Mouse (Mus musculus) hindbrain, postnatal 0 days (tissue): ENCODE measurements around the gene Tmem236. TPM values are rescaled to one million over a fixed set of nuclear protein-coding genes. Genes with fewer than 3 reads are reported as not detected.

ENCODE experiments used
- ATAC-seq: fragments of 200-750 bp; cut with Nextera tagmentation; 2 replicates; pipeline ENCODE4 v1.8.0; 2017; ENCODE audit warnings: mild to moderate bottlenecking, moderate TSS enrichment, moderate library complexity
- DNase-seq: peaks from one replicate; pipeline ENCODE4 v3.0.0-alpha.2; 2015; ENCODE audit warnings: low spot score
- H3K27ac ChIP-seq: fragments of 300-500 bp; sonication (generic); 2 replicates; pipeline ENCODE4 v1.5.1; 2014; ENCODE audit warnings: mild to moderate bottlenecking
- H3K27me3 ChIP-seq: fragments of 300-500 bp; sonication (generic); 2 replicates; pipeline ENCODE4 v1.6.1; 2014; ENCODE audit warnings: low read length, mixed read lengths; ENCODE audit not compliant: insufficient read depth
- H3K36me3 ChIP-seq: fragments of 300-500 bp; sonication (generic); 2 replicates; pipeline ENCODE4 v1.6.1; 2014; ENCODE audit warnings: low read length, mixed read lengths; ENCODE audit not compliant: insufficient read depth
- H3K4me1 ChIP-seq: fragments of 300-500 bp; sonication (generic); 2 replicates; pipeline ENCODE4 v1.6.1; 2014; ENCODE audit warnings: antibody characterized with exemption, low read length, mixed read lengths; ENCODE audit not compliant: insufficient read depth
- H3K4me2 ChIP-seq: fragments of 300-500 bp; sonication (generic); 2 replicates; pipeline ENCODE4 v1.6.1; 2014; ENCODE audit warnings: low read depth, mild to moderate bottlenecking, low read length, moderate library complexity, mixed read lengths
- H3K4me3 ChIP-seq: fragments of 300-500 bp; sonication (generic); 2 replicates; pipeline ENCODE4 v1.5.1; 2014; ENCODE audit warnings: low read length
- H3K9ac ChIP-seq: fragments of 300-500 bp; sonication (generic); replicated peaks from 2 replicates; pipeline ENCODE4 v1.6.1; 2014; ENCODE audit warnings: mild to moderate bottlenecking, low read length, moderate library complexity, mixed read lengths
- H3K9me3 ChIP-seq: fragments of 300-500 bp; sonication (generic); 2 replicates; pipeline ENCODE4 v1.6.1; 2016; ENCODE audit warnings: low read length, mixed read lengths
- CTCF ChIP-seq: IDR thresholded peaks from 2 replicates; pipeline ENCODE4 v1.5.1; 2016; ENCODE audit warnings: antibody characterized with exemption, control low read depth, low read depth
- WGBS: fragments of 180-500 bp; shearing (Covaris S2); extraction: QIAGEN DNeasy Blood & Tissue Kit; methylation state at CpG from one replicate; pipeline ENCODE4 v1.1.7; 2014; 5-methylcytosine and 5-hydroxymethylcytosine counted together
- polyA plus RNA-seq: library from polyadenylated mRNA; unstranded; fragments of >200 nt; fragmentation: Nextera tagmentation; extraction: Ambion mirVana; gene quantifications from 2 replicates; pipeline ENCODE4 v1.2.1, GENCODE M21; 2015
- total RNA-seq: library from RNA; depleted of rRNA; stranded (reverse); fragments of >200 nt; gene quantifications from 2 replicates; pipeline ENCODE4 v1.2.3, GENCODE M21; 2014

Gene Tmem236
- total and polyA plus RNA-seq, 2 experiments from 2014 or later = 0.10 to 0.25 TPM

GRCm38 (mm10) chr2:14204308-14204707 is 30.0 kb downstream of the Tmem236 start:
- DNase-seq (no peak), ATAC-seq (no peak)
- Histone ChIP-seq H3K9ac (no peak overlapping the region), H3K27me3 (no peaks in the 10 kb centered on the region), H3K4me2 (no peak overlapping the region), H3K4me1 (no peaks in the 10 kb centered on the region), H3K27ac (no peak overlapping the region), H3K4me3 (no peak overlapping the region), H3K9me3 (no peaks in the 10 kb centered on the region), H3K36me3 (no peaks in the 10 kb centered on the region)
- TF ChIP-seq CTCF = no peak
- 91% methylated on average over 1 of the region's 1 CpGs for WGBS

DNA sequence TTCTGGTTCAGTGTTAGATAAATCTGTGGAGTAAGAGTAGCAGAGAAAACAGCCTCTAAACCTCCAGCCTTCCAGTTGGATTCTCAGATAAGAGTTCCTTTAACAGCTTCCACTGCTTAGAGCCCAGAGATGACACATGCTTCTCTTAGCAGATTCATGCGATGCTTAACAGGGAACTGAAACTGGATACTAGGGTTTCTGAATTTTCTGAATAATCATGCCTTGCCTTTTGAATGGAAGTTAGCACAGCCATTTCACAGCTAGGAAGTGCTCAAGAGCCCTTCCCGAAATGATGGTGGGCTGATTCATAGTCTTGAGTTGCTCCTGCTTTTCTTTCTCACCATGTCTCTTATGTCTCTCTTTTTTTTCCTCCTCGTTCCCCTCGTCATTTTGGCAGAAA is 32.5 kb downstream of the Tmem236 start:
- no peak for ATAC-seq
- 81% methylated on average over 4 of the region's 4 CpGs for WGBS
- no peak overlapping the region for H3K4me2 ChIP-seq
- no peak overlapping the region for H3K27ac ChIP-seq
- no peak overlapping the region for H3K4me3 ChIP-seq
- H3K36me3 ChIP-seq = no peaks in the 10 kb centered on the region
- no peaks in the 10 kb centered on the region for H3K9me3 ChIP-seq
- no peaks in the 10 kb centered on the region for H3K27me3 ChIP-seq
- no peak overlapping the region for H3K9ac ChIP-seq
- no peak for DNase-seq
- TF ChIP-seq CTCF = no peak
- H3K4me1 ChIP-seq = no peaks in the 10 kb centered on the region

- no peak for TF ChIP-seq CTCF
- 88% methylated on average over 1 of the region's 1 CpGs for WGBS
- Histone ChIP-seq H3K4me2 (no peak overlapping the region), H3K4me3 (no peak overlapping the region), H3K27me3 (no peaks in the 10 kb centered on the region), H3K36me3 (no peaks in the 10 kb centered on the region), H3K9ac (no peak overlapping the region), H3K9me3 (no peaks in the 10 kb centered on the region), H3K27ac (no peak overlapping the region), H3K4me1 (no peaks in the 10 kb centered on the region)
- ATAC-seq (no peak), DNase-seq (no peak)
These were observed 36.4 kb downstream of the Tmem236 start for GRCm38 (mm10) chr2:14210731-14211130.

DNA sequence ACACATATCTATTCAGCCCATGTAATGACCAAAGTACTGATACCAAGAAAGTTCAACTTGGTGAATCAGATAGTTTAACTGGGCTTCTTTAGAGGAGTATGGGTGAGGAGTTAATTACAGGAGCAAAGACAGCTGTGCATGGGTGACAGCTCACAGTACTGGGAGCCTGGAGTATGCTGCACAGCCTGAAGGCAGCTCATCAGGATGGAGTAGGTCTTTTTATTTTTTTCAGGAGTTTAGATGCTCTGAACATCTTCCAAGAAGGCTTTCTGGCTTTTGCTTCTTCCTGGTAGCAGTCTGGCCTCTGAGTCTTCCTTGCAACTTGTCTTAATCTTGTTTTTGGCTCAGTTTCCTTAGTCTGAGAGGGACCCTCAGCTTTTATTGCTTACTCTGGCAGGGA is 37.3 kb downstream of the Tmem236 start:
- no peak for TF ChIP-seq CTCF
- Histone ChIP-seq H3K4me2 (no peak overlapping the region), H3K4me1 (no peaks in the 10 kb centered on the region), H3K9me3 (no peaks in the 10 kb centered on the region), H3K27me3 (no peaks in the 10 kb centered on the region), H3K4me3 (no peak overlapping the region), H3K27ac (no peak overlapping the region), H3K36me3 (no peaks in the 10 kb centered on the region), H3K9ac (no peak overlapping the region)
- ATAC-seq = no peak
- DNase-seq = no peak

DNA sequence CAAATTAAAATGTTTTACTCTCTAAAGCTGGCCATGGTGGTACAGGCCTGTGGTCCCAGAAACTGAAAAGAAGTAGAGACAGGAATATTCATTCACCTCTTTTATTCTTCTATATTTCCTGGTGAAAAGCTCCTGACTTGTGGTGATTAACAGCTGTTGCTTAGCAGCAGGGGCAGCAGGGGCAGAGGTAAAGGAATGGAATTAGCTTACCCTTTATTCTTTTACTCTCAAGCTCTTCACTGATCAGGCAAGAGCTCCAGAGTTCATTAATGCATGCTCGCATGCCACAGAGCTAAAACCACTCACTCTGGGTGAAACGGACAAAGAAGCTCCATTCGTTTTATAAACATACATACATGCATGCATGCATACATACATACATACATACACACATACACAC is 40.4 kb downstream of the Tmem236 start:
- Histone ChIP-seq H3K4me2 (no peak overlapping the region), H3K27me3 (no peaks in the 10 kb centered on the region), H3K9ac (no peak overlapping the region), H3K27ac (no peak overlapping the region), H3K4me1 (no peaks in the 10 kb centered on the region), H3K9me3 (no peaks in the 10 kb centered on the region), H3K4me3 (no peak overlapping the region), H3K36me3 (no peaks in the 10 kb centered on the region)
- no peak for TF ChIP-seq CTCF
- DNase-seq (no peak), ATAC-seq (no peak)
- 19% methylated on average over 3 of the region's 3 CpGs for WGBS

DNA sequence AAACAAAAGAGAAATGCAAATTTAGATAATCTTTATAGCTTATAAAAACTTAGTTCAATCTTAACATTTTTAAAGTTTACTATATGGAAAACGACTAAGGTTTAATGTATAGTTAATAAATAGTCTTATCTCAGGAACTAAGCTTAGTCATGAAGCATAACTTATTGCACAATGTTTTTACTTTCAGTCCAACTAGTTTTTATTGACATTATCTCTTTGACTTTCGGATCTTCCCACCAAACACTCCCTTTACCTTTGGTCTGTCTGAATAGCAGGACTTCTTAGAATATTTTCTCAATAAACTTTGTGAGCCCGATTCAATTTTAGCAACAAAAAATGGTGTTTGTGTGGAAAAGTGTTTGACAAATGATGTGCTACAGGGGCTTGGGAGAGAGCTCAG is 42.3 kb downstream of the Tmem236 start:
- no peak for ATAC-seq
- no peak overlapping the region for H3K9ac ChIP-seq
- H3K4me2 ChIP-seq = no peak overlapping the region
- WGBS = 85% methylated on average over 3 of the region's 3 CpGs
- H3K4me3 ChIP-seq = no peak overlapping the region
- no peaks in the 10 kb centered on the region for H3K4me1 ChIP-seq
- H3K27ac ChIP-seq = no peak overlapping the region
- H3K9me3 ChIP-seq = no peaks in the 10 kb centered on the region
- no peak for DNase-seq
- H3K36me3 ChIP-seq = no peaks in the 10 kb centered on the region
- no peak for TF ChIP-seq CTCF
- no peaks in the 10 kb centered on the region for H3K27me3 ChIP-seq

DNA sequence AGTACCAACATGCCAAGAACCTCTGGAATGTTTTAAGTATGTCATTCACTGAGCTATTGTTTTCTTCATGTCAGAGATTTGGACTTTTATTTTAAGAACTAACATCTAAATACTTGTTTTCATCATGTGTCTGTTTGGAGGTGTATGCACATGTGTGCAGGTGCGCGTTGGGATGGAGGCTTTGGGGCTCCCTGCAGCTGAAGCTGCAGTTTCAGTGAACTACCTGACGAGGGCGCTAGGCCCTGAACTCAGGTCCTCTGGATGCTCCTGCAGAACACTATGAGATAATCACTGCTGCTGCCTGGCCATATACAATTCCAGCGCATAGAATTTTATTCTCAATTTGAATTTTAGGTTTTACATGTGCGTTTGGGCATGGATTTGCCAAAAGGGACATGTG is 43.8 kb downstream of the Tmem236 start:
- H3K4me3 ChIP-seq = no peak overlapping the region
- no peak for DNase-seq
- WGBS = 85% methylated on average over 6 of the region's 6 CpGs

More for the DNA sequence above, 43.8 kb downstream of the Tmem236 start:
- no peak overlapping the region for H3K9ac ChIP-seq
- no peaks in the 10 kb centered on the region for H3K4me1 ChIP-seq
- no peaks in the 10 kb centered on the region for H3K9me3 ChIP-seq
- no peak overlapping the region for H3K4me2 ChIP-seq
- no peaks in the 10 kb centered on the region for H3K36me3 ChIP-seq
- no peaks in the 10 kb centered on the region for H3K27me3 ChIP-seq
- H3K27ac ChIP-seq = no peak overlapping the region
- no peak for TF ChIP-seq CTCF
- ATAC-seq = no peak
